Mouse (Mus musculus) hindlimb bud, embryonic 11.5 days (tissue): ENCODE measurements at regions not wholly inside any gene's neighbourhood (a gene's known extent, or its start where the extent isn't known, plus 50 kb on each side); places are given as distances from the start of the nearest gene placed in this dataset.

Experiments used
- DNase-seq: peaks from one replicate; pipeline ENCODE4 v3.0.0-alpha.2; 2012; ENCODE audit warnings: low read depth, low spot score; ENCODE audit errors: extremely low spot score

DNA sequence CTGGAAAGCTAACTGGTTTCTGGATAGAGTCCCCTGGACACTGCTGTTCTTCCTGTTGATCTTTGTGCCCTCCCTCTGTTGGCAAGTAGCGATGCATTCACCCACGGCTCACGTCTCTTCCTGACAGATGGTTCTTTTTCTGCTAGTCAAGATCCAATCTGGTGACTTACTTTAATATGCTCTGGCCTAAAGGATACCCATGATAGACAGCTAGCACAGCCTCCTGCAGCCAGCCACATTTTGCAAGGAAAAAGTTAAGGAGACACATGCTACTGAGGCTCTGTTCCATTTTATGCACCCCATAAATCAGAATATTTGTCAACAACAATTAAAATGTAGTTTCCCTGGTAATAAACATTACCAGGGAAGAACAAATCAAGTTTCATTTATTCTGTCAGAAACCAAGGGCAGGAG is 410.3 kb upstream of the Tmpo start:
- peak; percentile 63 for DNase-seq

GRCm38 (mm10) chr10:91583204-91583603 is 402.1 kb upstream of the Tmpo start:
- no peak for DNase-seq

DNA sequence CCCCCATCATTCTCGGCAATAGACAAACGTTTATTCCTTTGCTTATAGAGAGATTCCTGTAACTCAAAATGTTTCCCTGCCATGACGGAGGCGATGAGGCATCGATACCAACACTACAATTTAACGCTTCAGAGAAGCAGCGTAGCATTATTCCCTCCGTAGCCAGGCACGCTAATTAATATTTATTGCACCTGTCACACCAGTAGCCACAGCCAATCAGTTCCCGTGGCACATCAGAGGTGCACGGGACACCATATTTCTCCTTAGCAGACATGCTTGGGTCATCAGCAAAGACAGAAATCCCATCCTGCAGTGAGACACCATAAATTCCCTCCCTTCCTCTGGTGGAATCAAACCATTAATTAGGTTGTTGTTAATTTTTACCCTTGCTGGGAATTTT is 399.8 kb upstream of the Tmpo start:
- DNase-seq: no peak

DNA sequence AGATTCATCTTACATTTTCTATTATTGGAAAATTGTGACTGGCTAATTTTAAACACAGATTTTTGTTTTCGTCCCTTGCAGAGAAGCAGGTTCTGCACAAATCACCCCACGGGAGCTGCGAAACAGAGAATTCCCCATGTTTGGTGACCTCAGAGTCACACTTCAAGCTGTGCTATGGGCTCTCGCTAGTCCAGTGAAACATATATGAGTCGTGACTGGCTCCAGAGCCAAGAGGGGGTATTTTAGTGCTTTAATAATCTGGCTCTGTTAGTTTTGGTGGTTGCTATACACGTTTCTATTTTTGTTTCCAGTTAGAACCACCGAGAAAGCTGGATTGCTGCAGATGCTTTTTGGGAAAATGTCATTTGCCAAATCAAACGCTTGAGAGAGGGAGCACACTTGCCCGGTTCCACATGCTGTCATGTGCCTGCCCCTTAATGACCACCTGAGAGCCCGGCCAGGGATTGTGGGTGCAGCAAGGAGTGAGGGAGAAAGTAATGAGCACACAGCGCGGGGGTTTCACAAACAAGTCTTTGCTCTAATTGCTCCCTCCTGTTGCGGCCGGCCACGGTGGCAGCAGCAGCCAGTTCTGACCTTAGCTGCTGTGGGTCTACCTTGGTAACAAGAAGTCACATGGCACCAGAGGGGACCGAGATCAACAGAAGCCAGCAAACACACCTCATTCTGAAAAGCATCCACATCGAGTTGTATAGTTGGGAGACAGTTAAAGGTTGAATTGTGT is 394.4 kb upstream of the Tmpo start:
- DNase-seq: no peak

DNA sequence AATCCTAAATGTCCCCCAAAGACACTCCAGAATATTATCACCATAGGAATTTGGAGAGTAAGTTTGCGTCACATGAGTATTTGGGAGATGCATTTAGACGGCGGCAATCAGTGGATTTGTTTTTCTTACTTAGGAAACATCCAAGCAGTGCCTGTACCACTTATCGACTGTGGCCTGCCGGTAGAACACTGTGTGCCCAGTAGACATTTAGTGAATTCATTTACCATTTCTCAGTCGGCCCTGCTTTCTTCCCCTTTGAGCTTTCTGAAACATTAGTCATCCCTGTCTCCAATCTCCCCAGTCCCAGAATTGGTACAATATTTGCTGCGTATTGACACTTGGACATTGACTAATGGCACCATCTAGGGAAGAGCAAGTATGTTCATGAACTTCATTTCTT is 391.7 kb upstream of the Tmpo start:
- no peak for DNase-seq

GRCm38 (mm10) chr10:91569046-91569445 is 387.9 kb upstream of the Tmpo start:
- DNase-seq: no peak

DNA sequence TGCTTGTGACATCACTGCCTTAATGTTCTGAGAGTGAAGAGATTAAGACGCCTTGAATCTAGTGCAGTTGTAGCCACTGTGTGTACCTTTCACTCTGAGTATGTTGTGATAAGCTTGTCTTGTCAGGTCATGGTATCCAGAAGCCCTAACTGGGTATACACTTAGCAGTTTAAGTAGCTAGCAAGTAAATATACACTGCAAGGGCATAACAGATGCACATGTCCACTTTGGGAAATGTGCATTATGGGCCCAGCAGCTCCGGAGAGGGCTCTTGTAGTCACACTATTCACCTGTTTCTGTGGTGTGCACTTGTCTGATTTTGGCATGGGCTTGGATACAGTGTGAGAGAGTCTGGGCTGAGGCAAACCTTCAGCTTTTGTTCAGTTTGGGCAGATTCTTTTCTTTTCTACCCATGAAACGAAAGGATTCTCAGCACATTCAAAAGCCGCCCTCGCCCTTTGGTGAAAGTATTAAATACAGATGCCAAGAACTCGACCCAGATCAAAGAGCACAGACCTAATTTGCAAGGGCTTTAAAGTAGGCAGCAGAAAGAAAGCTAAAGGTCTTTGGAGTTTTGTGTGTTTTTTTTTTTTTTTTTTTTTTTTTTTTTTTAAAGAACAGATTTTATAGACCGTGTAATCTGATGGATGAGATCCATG is 385.1 kb upstream of the Tmpo start:
- no peak for DNase-seq

DNA sequence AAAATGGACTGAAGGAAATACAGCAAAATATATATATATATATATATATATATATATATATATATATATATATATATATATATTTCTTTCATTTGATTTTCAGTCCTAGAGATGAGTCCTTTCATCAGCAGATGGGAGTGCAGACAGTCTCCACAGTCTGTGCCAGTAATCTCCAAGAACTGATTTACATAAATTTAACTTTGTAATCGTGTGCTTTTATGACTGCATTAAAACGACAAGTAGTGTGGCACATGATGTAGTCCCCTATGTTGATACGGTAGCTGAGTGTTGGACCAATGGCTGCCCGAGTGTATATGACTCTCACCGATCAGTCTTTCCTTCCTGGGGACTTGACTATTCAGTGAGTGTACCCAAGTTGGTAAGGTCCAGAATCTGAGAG is 378.2 kb upstream of the Tmpo start:
- no peak for DNase-seq

DNA sequence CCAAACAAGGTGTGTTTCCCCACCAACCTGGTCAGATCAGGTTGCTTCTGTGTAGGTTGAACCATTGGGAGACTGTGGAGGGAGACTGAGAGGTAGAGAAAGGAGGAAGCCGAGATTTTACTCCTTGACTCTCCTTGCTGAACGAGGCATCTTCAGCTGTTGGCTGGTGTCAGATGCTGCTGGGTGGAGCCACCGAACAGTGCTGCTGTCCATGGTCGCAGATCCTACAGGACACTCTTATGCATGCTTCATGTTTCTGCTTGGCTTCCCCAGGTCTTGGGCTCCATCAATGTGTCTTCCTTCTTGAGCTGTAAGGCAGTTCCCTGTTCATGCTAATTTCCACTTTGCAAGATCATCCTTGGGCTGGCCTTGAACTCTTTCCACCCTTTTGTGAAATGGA is 367.0 kb upstream of the Tmpo start:
- DNase-seq: no peak

DNA sequence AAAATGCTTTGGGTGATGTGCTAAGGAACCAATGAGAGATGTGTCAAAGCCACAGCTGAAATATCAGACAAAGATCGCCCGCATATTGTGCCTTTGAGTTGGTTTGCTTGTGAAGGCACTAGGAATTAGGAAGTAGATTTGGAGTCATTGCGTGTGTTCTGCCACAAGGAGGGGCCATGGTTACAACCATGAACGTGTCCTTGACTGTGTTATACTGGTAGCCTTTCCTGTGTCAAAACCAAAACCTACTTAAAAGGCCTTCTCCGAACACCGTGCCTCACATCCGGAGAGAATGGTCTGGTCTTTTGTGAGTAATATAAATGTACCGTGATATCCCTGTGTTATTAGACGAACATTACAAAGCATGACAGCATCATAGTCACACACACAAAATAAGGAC is 365.0 kb upstream of the Tmpo start:
- no peak for DNase-seq

- DNase-seq: no peak
Measured at GRCm38 (mm10) chr10:91545421-91545820, 364.3 kb upstream of the Tmpo start.

DNA sequence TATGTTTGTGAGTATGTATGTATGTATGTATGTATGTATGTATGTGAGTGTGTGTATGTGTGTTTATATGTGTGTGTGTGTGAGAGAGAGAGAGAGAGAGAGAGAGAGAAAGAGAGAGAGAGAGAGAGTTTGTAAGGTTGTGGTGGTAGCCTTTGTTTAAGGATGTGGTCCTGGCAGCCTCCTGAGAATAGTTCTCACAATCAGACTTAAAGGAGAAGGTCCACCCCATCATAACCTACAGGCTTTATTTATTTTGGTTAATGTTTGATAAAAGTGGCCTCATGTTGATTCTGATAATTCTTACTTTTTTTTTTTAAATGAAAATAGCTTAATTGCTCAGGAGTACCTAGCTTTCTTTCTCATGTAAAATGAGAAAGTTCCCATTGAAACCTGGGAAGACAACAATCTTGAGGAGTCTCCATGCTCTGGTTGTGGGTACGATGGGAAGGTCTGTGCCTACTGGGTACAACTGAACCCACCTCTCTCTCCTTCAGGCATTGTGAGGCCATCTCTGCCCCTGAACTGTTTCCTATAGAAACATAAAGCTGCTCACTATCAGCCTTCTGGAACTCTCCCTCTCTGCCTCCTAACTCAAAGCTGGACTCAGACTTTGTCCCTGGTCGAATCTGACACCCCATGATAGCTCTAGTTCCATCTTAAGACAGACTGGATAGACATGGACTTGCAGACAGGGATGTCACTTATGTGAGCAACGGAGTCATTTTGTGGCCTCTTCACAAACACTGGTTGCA is 362.2 kb upstream of the Tmpo start:
- DNase-seq: no peak

- DNase-seq: no peak
Measured at GRCm38 (mm10) chr10:91542201-91542604, 361.1 kb upstream of the Tmpo start.

- DNase-seq: no peak
Measured at GRCm38 (mm10) chr10:91537241-91537640, 356.1 kb upstream of the Tmpo start.

GRCm38 (mm10) chr10:91535392-91535791 is 354.3 kb upstream of the Tmpo start:
- no peak for DNase-seq

DNA sequence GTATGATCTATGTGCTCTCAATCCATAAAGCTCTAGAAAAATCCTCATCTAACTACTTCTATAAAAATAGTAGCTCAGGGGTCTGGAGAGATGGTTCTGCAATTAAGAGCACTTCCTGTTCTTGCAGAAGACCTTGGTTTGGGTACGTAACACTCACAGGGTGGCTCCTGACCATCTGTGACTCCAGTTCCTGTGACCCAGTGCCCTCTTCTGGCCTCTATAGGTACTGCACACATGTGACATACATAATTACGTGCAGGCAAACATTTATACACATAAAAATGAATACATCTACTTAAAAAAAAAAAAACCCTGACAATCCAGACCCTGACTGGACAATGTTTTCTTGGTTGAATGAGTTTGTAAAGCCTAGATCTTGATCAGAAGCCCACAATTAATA is 347.2 kb upstream of the Tmpo start:
- no peak for DNase-seq

DNA sequence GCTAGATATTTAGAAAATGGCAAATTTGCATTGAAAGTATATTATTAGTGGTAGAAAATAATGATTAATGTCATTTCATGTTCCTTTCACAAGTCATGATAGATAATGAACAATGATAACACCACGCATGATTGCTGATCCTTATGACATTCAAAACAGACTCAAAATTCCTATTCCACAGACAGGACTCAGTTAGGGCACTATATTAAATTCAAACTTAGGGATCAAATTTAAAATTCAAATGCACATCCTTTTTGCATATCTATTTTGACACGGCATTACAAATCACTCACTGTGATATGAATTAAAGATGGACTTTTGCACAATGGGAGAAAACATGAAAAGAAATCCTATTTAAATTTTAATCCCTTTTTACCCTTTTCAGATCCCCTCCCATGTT is 340.1 kb upstream of the Tmpo start:
- no peak for DNase-seq

DNA sequence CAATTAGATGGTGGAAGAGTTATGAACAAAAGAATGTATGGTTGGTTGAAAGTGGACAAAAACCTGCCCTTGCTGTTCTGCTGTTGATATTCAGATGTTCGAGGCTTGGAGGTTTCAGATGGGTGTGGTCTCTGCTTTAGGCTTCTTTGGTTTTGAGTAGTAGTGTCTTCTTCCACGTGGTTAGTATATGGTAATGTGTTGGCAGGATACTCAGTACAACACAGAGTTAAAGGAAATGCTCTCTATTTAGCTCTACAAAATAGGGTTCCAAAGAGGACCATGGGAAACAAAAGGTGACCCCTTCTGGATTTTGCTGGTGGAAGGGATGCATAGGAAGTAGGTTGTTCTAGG is 333.9 kb upstream of the Tmpo start:
- no peak for DNase-seq

GRCm38 (mm10) chr10:91514163-91515020 is 333.3 kb upstream of the Tmpo start:
- no peak for DNase-seq

DNA sequence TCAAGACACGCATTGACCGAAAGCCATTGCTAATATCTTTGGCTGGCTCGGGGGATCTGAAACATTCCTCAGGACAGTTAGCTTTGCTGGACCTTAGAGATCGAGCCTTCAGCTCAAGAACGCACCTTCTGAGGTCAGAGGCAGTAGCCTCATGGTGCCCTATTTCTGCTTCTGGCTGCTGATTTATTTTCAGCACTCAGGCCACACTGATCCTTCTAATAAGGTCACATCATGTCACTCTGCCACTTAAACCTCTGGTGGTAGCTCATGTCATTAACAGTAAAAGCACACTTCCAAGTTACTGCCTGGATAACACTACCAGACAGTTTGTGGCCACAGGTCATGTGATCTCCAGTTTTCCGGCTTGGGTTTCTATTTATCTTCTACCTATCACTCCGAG is 325.9 kb upstream of the Tmpo start:
- no peak for DNase-seq

- DNase-seq: no peak
Measured at GRCm38 (mm10) chr10:91504891-91505290, 323.8 kb upstream of the Tmpo start.
